Mouse (Mus musculus): Measurements from ENCODE around the gene Mettl7a2.
"Not testable (repeated sequence)": the region's sequence is repeated elsewhere in the genome, so short reads cannot be mapped to it uniquely, and the experiment has no call there.

Gene Mettl7a2

DNA sequence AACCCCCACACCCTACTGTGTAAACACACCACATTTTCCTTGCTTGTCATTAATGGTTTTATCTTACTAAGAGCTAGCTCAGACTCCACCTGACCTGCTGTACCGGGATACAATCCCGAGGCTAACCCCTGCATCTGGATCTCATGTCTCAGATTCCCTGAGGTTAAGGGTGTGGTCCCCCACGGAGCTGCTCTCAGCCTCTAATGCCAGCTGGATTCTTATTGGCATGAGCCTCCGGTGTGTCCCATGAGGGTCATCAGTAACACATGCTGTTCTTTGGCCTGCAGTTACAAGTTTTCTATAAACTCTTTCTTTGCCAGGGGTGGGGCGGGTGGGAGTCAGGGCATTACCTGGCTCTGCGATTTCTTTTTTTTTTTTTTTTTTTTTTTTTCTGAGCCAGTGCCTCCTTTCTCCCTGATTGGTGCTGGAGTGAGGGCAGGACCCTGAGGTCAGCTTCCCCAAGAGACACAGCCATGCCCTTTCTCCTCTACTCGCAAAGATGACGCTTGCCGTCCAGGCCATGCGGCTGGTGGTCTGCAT is at the start of gene Mettl7a2, which contains the start of gene Methig1:
Gene Mettl7a2, plus strand, starts transcription at position 490 of the 540 bp plus-strand sequence.
Gene Methig1, plus strand, starts transcription at position 439 of the 540 bp plus-strand sequence.
- DNase-seq = no peak

DNA sequence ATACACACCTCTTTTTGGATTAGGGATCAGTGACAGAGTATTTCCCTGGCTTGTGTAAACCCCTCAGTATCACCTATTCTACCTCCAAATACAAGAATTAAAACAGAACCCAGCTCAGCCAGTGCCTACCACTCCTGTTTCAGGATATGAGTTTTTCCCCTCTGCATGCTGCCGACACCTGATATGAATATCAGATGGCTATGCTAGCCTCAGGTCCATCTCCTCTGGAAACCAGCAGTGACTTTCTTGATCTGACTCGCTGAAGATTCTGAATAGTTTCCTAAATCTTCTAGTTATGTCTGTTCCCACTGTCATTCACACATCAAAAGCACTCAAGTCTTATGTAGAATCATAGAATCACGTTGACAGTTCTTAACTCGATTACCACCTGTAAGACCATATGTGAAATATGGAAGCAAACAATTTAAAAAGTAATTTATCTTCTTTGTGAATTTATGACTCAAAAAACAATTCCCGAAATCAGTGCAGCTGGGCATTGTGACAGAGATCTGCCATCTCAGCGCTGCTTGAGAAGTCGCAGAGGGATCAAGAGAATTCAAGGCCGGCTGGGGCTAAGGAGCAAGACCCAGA is 49.5 kb upstream of the Mettl7a2 start:
- peak; percentile 17 to 26 for DNase-seq

DNA sequence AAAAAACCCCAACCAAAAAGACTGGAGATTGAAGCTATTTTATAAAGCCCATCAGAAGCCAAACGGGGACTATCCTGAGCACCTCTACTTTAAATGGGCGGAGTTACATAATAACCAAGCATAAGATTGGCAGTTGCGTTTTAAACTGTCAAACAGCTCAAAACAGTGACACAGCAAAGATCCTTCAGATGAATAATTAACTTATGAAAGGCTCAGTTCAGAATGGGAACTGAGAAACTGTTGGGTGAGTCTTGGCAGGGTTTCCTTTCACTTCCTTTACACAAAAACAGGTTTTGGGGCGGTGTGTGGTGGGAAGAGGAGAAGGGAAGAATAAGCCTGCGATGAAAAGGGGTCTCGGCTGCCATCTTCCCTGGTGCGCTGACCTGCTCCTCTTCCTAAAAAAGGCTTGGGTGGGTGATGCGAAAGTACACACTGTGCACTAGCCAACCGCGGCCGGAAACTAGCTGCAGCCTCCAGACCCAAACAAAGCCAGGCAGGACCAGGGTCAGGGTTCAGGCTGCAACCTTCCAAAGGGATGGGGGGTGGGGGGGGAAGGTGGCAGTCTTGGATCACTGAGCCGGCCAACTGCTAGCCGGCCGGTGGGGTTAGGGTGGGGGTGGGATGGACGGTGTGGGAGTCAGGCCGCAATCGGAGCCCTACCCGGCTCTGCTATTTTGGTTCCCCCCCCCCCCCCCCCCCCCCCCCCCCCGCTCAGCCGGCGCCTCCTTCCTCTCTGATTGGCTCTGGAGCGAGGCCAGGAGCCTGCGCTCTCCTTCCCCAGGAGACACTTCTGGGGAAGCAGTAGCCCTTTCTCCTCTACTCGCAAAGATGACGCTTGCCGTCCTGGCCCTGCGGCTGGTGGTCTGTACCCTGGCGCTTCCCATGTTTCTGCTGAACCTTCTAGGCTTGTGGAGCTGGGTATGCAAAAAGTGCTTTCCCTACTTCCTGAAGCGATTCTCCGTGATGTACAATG is 48.7 kb upstream of the Mettl7a2 start, which contains the start of gene Mettl7a1:
Gene Mettl7a1, plus strand, starts transcription at position 122 of the 973 bp plus-strand sequence.
- DNase-seq = peak; percentile 89

DNA sequence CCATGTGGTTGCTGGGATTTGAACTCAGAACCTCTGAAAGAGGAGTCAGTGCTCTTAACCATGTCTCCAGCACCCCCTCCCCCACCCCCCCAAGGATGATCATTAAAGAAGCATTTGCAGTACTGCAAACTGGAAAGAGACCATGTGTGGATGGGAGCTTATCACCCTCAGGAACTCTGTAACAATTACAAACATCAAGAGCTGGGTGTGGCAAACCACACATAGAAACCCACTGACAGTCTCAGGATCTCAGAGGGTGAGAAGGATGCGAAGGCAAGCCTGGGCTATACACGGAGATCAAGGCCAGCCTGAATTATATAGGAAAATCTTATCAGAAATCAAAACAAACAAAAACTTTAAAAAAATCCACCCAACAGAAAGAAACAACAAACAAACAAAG is 46.8 kb upstream of the Mettl7a2 start:
- no peak for DNase-seq

DNA sequence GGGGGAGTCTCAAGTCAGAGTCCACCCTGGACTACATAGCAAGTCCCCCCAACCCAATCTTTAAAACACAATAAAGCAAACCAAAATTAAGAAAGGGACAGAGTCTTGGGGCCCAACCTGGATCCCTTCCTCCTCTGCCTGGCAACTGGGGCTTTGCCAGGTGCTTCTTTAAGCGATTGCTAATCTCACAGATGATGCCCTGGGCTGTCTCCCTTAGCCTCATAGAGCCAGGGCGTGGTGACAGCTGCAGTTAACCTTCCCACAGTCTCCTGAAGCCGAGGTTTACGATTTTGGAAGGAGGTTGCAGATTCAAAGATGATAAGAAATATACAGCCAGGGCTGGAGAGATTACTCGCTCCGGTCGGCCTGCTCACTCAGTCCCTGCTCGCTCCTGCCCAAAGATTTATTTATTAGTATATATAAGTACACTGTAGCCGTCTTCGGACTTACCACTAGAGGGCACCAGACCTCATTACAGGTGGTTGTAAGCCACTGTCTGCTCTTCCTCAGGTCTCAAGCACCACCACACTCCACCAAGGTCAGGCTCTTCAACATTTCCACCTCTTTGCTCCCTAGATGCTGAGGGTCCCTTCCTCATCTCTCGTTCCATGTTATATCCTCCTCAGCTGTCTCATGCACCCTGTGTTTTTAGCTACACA is 45.4 kb upstream of the Mettl7a2 start:
- peak; percentile 52 to 53 for DNase-seq

DNA sequence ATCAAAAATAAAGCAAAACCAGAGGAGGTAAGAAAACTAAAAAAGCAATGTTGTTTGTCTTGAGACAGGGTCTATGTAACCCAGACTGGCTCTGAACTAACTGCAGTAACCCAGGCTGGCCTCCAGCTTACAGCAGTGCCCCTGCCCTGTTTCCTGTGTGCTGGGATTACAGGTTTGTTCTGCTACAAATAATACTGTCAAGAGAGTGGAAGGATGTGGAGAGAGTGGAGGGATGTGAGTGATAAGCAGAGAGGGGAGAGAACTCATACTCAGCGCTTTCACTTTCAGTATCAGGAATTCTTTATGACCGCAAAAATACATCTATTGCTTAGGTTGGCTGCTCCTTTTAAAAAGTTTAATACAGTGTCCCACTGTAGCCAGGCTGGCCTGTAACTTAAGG is 40.7 kb upstream of the Mettl7a2 start:
- no peak for DNase-seq

DNA sequence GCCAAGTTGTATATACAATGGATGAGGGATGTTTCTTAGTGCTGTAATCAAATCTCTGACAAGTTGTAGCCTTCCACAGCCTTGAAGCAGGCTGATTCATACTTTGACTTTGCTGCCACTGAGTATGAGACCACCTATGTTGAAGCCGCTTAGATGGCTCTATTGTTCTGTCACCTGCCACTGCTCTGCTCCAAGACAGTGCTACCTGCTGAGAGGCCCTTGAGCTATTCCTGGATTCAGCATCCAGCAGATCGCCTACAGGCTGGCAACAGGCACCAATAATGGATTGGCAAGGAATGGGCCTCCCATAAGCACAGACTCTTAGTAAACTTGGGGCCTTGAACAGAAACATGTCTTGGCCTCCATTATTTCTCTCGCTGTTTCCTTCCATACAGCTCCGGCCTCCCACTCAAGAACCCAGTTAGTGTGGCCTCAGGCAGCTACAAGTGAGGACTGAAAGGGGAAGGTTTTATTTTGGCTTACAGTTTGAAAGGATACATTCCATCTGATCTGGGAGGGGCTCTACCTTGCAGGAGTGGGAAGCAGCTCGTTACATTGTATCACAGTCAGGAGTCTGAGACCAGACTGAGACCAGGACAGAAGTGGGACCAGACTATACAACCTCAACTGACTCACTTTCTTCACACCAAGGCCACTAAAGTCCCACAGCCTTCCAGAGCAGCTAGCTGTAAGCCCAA is 38.4 kb upstream of the Mettl7a2 start:
- DNase-seq = no peak

DNA sequence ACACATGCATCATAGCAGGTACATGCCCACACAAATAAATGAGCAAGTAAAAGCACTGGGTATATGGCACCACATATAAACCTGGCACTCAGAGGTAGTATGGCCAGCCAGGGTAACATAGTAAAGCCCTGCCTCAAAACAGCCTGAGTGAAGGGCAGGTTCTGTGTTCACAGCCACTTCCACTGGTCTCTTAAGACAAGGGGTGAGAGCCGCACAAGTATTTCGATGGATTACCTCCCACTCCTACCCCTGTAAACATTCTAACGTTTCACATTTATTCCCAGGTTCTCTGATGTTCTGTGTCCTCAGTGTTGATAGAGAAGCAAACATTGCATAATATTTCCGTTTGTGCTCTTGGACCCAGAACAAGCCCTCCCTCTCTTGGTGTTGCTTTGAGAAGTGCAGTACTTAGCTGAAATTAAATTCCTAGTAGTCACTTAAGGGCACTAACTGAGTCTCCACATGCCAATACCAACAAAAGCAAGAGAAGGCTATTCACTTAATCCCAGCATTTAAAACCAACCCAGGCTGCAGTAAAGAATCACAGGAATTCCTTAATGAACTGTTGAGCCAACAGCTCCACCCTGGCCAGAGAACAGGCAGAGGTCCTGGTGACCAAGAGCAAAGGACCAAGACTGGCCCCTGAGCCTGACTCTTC is 34.9 kb upstream of the Mettl7a2 start:
- DNase-seq = not testable (repeated sequence)

DNA sequence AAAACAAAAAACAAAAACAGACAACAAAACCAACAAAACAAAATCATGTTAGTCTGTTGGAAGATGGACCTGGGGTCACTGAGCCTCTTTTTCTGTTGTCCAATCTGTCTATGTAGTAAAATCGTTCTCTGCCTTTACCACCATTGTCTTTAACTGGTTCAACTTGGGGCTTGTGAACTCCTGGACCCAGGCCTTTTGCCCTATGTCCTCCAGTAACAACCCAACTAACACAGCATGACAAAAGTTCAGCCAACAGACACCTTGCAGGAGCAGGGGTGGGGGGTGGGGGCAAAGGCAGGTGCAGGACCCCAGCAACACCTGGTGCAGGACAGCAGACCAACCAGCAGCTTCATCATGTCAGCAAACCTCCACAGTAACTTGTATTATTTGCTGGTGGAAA is 33.1 kb upstream of the Mettl7a2 start:
- DNase-seq = no peak

DNA sequence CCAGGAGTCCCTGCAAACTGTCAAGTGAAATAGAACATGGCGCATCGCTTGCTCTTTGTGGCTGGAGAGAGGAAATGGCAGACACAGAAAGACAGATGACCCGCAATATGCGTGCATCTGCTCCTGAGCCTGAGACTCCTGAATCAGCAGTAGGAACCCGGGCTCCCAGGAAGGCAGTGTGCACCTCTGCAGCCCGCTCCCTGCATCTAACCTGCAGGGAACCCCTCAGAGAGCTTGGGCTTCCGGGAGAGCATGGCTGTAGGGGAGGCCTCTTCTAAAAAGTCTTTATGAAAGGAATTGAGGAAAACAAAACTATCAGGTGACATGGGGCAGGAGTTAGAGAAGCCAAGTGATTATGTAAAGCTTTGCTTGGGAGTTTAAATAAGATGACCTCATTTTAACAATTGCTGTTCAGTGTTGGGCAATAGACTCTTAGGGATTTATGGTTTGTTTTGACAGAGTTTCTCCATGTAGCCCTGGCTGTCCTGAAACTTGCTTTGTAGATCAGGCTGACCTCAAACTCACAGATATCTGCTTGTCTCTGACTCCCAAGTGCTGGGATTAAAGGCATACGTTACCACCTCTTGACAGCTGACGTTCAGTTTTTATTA is 32.6 kb upstream of the Mettl7a2 start:
- no peak for DNase-seq

DNA sequence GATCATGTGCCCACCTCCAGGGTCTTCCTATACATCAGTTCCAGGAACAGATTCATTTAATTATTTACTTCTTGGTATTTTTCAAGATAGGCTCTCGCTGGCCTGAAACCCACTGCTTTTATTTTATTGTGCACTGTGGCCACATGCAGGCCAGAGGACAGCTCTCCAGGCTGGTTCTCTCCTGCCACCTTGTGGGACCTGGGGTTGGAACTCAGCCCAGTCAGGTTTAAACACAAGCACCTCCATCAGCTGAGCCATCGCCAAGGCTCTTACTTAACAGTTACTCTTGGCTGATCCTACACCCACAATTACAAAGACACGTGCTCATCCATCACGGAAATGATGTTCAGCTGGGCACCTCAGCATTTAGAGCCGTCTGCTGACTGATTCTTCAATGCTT is 31.9 kb upstream of the Mettl7a2 start:
- DNase-seq = peak; percentile 71 to 73

DNA sequence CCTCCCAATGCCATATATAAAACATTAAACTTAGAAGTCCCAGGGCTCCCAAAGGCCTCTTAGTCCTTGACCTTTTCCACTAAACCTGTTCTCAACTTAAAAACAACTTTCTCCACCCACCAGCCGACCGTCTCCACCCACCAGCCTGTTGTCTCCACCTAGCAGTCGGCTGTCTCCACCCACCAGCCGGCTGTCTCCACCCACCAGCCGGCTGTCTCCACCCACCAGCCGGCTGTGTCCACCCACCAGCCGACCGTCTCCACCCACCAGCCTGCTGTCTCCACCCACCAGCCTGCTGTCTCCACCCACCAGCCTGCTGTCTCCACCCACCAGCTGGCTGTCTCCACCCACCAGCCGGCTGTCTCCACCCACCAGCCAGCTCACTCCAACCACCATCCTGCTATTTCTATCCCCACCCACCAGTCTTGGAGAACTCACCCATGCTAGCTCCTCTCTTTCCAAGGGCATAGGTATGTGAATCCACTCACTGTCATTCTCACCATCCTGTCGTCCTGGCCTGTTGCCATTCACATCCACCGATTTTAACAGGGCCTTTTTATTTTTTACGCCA is 28.9 kb upstream of the Mettl7a2 start:
- no peak for DNase-seq

DNA sequence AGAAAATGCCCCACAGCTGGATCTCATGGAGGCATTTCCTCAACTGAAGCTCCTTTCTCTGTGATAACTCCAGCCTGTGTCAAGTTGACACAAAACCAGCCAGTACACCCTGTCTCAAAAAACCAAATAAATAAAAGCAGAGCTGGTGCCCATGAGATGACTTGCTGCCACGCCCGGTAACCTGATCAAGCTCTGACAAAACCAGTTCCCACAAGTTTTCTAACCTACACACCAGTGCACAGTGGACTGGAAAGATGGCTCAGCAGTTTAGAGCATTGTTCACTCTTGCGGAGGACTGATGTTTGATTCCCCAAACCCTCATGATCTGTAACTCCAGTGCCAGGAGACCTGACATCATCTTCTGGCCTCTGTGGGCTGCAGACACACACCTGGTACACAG is 27.8 kb upstream of the Mettl7a2 start:
- DNase-seq = no peak

DNA sequence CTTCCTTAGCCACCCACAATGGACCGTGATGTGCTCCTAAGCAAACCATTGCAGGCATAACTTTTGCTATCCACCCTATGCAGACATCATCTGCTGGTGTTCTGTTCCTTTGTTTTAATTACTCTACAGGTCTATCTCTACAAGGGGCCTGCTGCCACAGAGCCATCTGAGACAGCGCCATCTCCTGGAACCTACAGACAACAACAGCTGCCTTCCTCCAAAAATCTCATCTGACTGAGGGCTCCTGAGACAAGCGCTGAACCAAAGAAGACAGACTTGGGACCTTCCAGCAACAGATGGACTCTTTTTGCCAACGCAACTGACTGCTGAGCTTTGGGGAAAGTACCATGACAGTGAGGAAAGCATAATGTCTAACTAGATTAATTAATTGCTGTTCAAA is 24.9 kb upstream of the Mettl7a2 start:
- not testable (repeated sequence) for DNase-seq

DNA sequence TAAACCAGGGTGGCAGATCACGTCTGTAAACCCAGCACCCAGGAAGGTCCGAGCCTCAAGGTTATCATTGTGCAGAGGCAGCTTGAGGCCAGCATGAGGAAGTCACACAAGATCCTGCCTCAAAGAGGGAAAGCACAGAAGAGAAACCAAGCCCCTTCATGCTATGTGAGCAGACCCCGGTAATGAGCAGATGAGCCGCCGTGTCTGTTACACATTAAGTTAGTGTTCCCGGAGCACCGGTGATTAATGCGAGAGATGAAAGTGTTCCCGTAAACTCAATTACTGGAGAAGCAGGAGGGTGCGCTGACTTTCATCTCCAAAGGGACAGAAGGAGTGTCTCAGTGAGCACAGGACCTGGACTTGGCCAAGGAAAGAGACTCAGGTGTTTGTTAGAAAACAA is 23.7 kb upstream of the Mettl7a2 start:
- not testable (repeated sequence) for DNase-seq

DNA sequence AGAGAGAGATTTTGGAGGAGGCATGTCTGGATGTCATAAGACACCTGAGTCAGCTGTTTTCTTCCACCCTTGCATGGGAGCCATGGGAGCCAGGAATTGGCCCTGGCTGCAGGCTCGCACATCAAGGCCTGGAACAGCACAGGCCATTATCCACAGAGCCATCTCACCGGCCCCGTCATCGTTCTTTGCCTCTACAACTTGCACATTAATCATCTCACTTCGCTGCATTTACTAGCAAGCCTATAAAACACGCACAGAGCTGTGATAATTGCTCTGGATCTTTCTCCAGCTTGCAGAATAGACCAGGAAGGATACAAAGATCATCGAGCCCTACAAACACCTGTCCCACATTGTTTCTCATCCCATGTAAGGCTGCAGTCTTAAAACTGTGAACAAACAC is 22.3 kb upstream of the Mettl7a2 start:
- no peak for DNase-seq

DNA sequence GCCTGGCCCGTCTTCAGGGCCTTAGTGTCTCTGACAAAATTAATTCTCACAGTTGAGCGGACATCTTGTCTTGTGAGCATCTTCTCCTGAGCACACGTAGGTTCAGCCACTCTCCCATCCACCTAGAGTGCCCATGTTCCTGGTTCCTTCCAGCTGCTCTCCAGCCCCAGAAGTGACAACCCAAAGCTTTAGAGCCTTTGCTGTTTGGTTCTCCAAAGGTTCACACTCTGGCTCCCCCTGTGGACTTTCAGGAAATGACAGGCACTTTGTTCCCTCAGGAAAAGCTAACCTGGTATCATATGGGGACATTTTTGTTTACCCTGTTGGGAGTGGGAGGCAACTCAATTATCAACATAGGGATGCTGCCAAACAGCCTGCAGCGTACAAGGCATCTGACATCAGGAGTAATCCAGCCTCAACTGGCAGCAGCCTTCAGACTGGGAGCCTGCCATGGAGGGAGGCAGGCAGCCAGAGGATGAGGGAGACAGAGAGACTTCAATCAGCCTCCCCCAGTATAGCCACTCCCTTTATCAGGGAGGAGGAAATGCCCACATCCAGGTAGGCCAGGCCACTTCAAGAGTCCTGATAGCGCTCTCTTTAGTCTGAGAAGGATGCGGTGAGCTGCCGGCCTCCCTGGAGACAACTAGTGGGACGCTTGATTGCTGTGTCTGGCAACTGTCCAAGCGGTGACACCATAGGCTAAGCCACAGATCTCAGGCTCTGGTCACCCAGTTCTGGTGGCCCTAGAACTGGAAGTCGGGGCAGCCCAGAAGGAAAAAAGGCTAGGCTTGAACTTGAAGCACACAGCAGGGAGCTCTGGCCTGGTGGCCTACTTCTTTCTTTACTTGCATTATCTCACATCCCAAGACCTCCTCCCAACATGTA is 20.7 kb upstream of the Mettl7a2 start:
- DNase-seq = not testable (repeated sequence)

DNA sequence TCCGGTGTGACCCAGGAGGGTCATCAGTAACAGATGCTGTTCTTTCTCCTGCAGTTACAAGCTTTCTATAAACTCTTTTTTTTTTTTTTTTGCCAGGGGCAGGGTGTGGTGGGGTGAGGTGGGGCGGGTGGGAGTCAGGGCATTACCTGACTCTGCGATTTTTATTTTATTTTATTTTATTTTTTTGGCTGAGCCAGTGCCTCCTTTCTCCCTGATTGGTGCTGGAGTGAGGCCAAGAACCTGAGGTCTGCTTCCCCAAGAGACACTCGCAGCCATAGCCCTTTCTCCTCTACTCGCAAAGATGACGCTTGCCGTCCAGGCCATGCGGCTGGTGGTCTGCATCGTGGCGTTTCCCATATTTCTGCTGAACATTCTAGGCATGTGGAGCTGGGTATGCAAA is 18.4 kb upstream of the Mettl7a2 start, which contains the start of gene Mettl7a3:
Gene Mettl7a3, plus strand, starts transcription at position 301 of the 400 bp plus-strand sequence.
- no peak for DNase-seq

DNA sequence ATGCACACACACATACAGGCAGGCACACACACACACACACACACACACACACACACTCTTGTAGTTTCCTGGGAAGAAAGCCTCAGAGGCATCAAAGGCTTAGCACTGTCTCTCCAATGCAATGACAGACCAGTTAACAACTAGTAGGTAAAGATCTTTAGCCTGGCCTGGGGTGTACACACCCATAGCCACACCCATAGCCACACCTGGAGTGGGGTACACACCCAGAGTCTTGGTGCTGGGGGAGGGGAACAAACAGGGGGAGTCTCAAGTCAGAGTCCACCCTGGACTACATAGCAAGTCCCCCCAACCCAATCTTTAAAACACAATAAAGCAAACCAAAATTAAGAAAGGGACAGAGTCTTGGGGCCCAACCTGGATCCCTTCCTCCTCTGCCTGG is 15.7 kb upstream of the Mettl7a2 start:
- not testable (repeated sequence) for DNase-seq

DNA sequence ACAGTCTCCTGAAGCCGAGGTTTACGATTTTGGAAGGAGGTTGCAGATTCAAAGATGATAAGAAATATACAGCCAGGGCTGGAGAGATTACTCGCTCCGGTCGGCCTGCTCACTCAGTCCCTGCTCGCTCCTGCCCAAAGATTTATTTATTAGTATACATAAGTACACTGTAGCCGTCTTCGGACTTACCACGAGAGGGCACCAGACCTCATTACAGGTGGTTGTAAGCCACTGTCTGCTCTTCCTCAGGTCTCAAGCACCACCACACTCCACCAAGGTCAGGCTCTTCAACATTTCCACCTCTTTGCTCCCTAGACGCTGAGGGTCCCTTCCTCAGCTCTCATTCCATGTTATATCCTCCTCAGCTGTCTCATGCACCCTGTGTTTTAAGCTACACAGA is 15.2 kb upstream of the Mettl7a2 start:
- peak; percentile 69 to 80 for DNase-seq
